Mouse (Mus musculus): ENCODE data around the gene Adgrl2. TPM values are rescaled to one million over a fixed set of nuclear protein-coding genes. Genes with fewer than 3 reads are reported as not detected.

The Adgrl2 gene
- total and polyA plus RNA-seq, 3 experiments = 29.5 to 55.2 (median 52.3) TPM

DNA sequence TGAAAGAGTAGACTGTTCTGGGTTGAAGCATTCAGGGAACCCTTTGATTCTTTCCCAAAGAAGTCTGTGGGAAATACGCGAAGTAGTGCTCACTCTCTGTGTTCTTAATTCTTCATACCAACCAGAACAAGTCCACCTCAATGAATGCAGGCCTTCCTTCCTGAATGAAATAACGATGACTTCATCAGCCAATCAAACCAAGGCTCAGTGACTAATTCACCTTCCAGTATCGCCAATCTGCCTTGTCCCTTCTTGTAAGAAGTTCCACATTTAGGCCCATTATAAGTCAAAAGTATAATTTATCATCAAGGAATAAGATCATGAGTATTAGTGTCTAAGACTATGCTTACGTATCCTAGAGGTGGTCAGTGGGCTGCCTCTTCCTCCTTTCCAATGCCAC is 56.1 kb downstream of the Adgrl2 start:
- intact Hi-C loops (cut with DNase I) = no loop called here
- TF ChIP-seq CTCF (IDR thresholded peaks at IDR 0.05) = no peak
- no peak for TF ChIP-seq EP300 (IDR thresholded peaks at IDR 0.05; ENCODE audit: insufficient read depth, low read depth, low read length)
- TF ChIP-seq POLR2A (IDR thresholded peaks at IDR 0.05; ENCODE audit: insufficient read depth, low read depth, low read length) = no peak
- H3K36me3 ChIP-seq (ENCODE audit: control insufficient read depth, insufficient read depth, low read length) = peaks cover 14% of the 10 kb centered on the region
- no peak overlapping the region for H3K4me3 ChIP-seq
- peaks cover 10% of the 10 kb centered on the region for H3K4me1 ChIP-seq (ENCODE audit: control insufficient read depth, insufficient read depth, low read length)
- H3K9ac ChIP-seq (ENCODE audit: low read depth, low read length) = no peak overlapping the region
- no peak for DNase-seq
- H3K79me2 ChIP-seq (replicated peaks; ENCODE audit: control insufficient read depth, insufficient read depth, low read length) = peaks cover 10% of the 10 kb centered on the region
- WGBS = 60% methylated on average over 5 of the region's 5 CpGs
- H3K27ac ChIP-seq = no peak overlapping the region
- no peaks in the 10 kb centered on the region for H3K27me3 ChIP-seq (ENCODE audit: control insufficient read depth, insufficient read depth, low read length)

DNA sequence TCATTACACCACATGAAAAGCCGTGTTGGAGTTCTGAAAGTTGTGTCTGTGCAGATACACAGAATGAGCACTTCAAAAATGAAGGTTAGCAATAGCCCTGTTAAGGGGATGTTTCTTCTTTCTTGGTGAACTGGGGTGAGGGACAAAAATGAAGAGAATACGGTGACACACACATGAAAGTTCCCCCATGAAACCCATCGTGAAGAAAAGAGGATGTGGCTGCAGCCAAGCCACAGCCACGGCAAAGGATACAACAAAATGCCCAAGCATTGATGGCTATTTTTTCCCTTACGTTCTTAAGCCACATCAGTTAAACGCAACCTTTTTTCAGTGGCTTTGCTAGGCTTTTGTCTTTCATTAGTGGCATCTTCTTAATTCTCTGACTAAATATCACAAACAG is 57.2 kb downstream of the Adgrl2 start:
- H3K9ac ChIP-seq (ENCODE audit: low read depth, low read length) = no peak overlapping the region
- TF ChIP-seq POLR2A (IDR thresholded peaks at IDR 0.05; ENCODE audit: insufficient read depth, low read depth, low read length) (no peak), EP300 (IDR thresholded peaks at IDR 0.05; ENCODE audit: insufficient read depth, low read depth, low read length) (no peak), CTCF (IDR thresholded peaks at IDR 0.05) (no peak)
- H3K4me1 ChIP-seq (ENCODE audit: control insufficient read depth, insufficient read depth, low read length) = peaks cover 8% of the 10 kb centered on the region
- WGBS = 55% methylated on average over 6 of the region's 6 CpGs
- H3K36me3 ChIP-seq (ENCODE audit: control insufficient read depth, insufficient read depth, low read length) = peaks cover 12% of the 10 kb centered on the region
- H3K4me3 ChIP-seq = no peak overlapping the region
- no peaks in the 10 kb centered on the region for H3K27me3 ChIP-seq (ENCODE audit: control insufficient read depth, insufficient read depth, low read length)
- peaks cover 7% of the 10 kb centered on the region for H3K79me2 ChIP-seq (replicated peaks; ENCODE audit: control insufficient read depth, insufficient read depth, low read length)
- intact Hi-C loops (cut with DNase I) = no loop called here
- H3K27ac ChIP-seq = no peak overlapping the region
- DNase-seq = no peak

DNA sequence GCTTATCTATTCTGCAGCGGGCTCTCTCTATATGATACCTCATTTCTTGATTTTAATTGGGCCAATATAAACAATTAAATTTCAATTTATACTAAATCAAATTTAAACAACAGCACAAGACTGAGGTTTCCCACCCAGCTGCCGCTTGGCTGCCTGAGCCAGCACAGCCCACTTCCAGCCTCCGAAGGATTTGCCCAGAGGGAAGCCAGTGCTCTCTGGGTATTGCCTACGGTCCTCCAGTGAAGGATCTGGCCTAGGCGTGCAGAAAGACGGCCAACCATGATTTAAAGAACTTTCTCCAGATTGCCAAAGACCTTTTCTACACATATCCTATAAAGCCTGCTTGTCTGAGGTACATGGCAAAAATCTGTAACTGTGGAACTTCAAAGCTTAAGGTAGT is 59.4 kb downstream of the Adgrl2 start:
- H3K4me3 ChIP-seq = no peak overlapping the region
- peaks cover 3% of the 10 kb centered on the region for H3K79me2 ChIP-seq (replicated peaks; ENCODE audit: control insufficient read depth, insufficient read depth, low read length)
- WGBS = 85% methylated on average over 6 of the region's 6 CpGs
- TF ChIP-seq CTCF (IDR thresholded peaks at IDR 0.05) (no peak), POLR2A (IDR thresholded peaks at IDR 0.05; ENCODE audit: insufficient read depth, low read depth, low read length) (no peak), EP300 (IDR thresholded peaks at IDR 0.05; ENCODE audit: insufficient read depth, low read depth, low read length) (no peak)
- DNase-seq = no peak
- no peak overlapping the region for H3K27ac ChIP-seq
- H3K36me3 ChIP-seq (ENCODE audit: control insufficient read depth, insufficient read depth, low read length) = peaks cover 12% of the 10 kb centered on the region
- no peak overlapping the region for H3K9ac ChIP-seq (ENCODE audit: low read depth, low read length)
- H3K4me1 ChIP-seq (ENCODE audit: control insufficient read depth, insufficient read depth, low read length) = peaks cover 16% of the 10 kb centered on the region
- H3K27me3 ChIP-seq (ENCODE audit: control insufficient read depth, insufficient read depth, low read length) = no peaks in the 10 kb centered on the region
- intact Hi-C loops (cut with DNase I) = no loop called here

DNA sequence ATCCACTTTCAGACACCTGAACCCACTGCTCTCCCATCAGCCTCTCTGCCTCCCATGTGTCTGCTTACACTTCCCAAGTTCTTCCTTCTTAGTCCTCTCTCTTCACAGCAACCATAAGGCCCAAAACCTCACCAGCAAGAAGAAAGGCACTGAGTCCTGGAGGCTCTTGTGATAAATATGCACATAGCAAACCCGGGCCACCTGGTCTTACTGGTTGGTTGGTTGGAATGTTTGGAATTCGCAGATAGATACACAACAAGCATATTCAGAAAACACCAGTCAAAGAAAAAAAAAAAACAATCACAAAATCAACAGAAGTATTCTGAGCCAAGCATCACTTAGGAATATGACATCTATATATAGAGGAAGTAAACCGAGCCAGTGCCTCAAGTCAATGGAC is 64.0 kb downstream of the Adgrl2 start:
- no peaks in the 10 kb centered on the region for H3K27me3 ChIP-seq (ENCODE audit: control insufficient read depth, insufficient read depth, low read length)
- intact Hi-C loops (cut with DNase I) = no loop called here
- H3K9ac ChIP-seq (ENCODE audit: low read depth, low read length) = no peak overlapping the region
- H3K4me1 ChIP-seq (ENCODE audit: control insufficient read depth, insufficient read depth, low read length) = peaks cover 11% of the 10 kb centered on the region
- TF ChIP-seq POLR2A (IDR thresholded peaks at IDR 0.05; ENCODE audit: insufficient read depth, low read depth, low read length) (no peak), EP300 (IDR thresholded peaks at IDR 0.05; ENCODE audit: insufficient read depth, low read depth, low read length) (no peak), CTCF (IDR thresholded peaks at IDR 0.05) (no peak)
- H3K36me3 ChIP-seq (ENCODE audit: control insufficient read depth, insufficient read depth, low read length) = no peaks in the 10 kb centered on the region; the same call in none of the 2 replicates
- H3K79me2 ChIP-seq (replicated peaks; ENCODE audit: control insufficient read depth, insufficient read depth, low read length) = peaks cover 5% of the 10 kb centered on the region
- no peak overlapping the region for H3K4me3 ChIP-seq
- WGBS = 60% methylated on average over 3 of the region's 3 CpGs
- H3K27ac ChIP-seq = peak overlapping the region; percentile 8; the same call in 1 of the 2 replicates
- no peak for DNase-seq

DNA sequence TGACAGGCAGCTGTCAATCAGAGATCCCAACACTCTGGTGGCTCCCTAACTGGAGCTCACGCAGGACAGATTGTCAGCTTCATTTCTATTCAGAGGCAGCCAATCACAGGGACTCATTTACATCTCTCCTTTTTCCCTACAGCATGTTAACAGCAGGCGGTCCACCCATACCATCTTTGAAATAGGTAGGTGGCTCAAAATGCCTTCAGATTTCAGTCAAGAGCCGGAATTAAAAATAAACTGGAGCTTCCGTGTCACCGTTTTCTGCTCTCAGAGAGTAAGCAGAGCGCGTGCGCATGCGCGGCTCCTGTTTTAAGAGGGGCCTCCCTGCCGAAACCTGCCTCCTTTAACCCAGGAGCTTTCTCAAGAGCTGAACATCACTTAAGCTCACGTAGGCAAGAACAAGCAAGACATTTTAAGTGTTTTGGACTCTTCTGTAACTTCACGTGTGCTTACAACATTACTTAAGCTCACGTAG is 67.7 kb downstream of the Adgrl2 start:
- no peaks in the 10 kb centered on the region for H3K27me3 ChIP-seq (ENCODE audit: control insufficient read depth, insufficient read depth, low read length)
- peaks cover 24% of the 10 kb centered on the region for H3K4me1 ChIP-seq (ENCODE audit: control insufficient read depth, insufficient read depth, low read length)
- WGBS = 59% methylated on average over 14 of the region's 14 CpGs
- intact Hi-C loops (cut with DNase I) = no loop called here
- H3K27ac ChIP-seq = peak overlapping the region; percentile 43
- no peak for DNase-seq
- H3K36me3 ChIP-seq (ENCODE audit: control insufficient read depth, insufficient read depth, low read length) = peaks cover 10% of the 10 kb centered on the region
- TF ChIP-seq POLR2A (IDR thresholded peaks at IDR 0.05; ENCODE audit: insufficient read depth, low read depth, low read length) (no peak), EP300 (IDR thresholded peaks at IDR 0.05; ENCODE audit: insufficient read depth, low read depth, low read length) (no peak), CTCF (IDR thresholded peaks at IDR 0.05) (no peak)
- H3K4me3 ChIP-seq = peak overlapping the region; percentile 25
- no peak overlapping the region for H3K9ac ChIP-seq (ENCODE audit: low read depth, low read length)
- peaks cover 5% of the 10 kb centered on the region for H3K79me2 ChIP-seq (replicated peaks; ENCODE audit: control insufficient read depth, insufficient read depth, low read length)

DNA sequence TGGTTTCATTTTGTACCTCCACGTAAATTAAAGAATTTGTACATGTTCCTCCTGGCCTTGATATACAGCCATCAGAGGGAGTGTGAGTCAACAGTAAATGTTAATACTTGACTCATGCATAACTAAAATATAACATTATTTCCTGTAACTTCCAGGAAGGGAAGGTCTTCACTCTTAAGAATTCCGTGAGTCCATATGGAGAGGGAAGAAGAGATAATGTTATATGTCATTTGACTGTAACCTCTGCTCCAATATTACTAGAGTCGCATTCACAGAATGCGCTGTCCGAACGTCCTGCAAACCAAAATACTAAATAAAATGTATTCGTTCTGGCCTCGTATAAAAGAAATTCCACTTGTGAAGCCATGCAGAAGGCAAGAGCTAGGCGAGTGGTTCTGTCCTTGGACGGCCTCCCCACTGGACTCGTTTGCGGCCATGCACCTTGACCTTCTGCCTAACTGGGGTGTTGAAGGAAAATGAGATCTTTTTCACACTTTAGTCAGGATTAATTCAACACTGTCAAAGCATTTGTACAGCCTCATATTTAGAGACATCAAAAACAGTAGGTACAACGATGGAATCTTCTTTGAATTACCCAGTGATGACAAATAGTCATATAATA is 68.3 kb downstream of the Adgrl2 start:
- peaks cover 15% of the 10 kb centered on the region for H3K36me3 ChIP-seq (ENCODE audit: control insufficient read depth, insufficient read depth, low read length)
- no peaks in the 10 kb centered on the region for H3K27me3 ChIP-seq (ENCODE audit: control insufficient read depth, insufficient read depth, low read length)
- WGBS = 81% methylated on average over 13 of the region's 13 CpGs
- peaks cover 24% of the 10 kb centered on the region for H3K4me1 ChIP-seq (ENCODE audit: control insufficient read depth, insufficient read depth, low read length)
- no peak overlapping the region for H3K9ac ChIP-seq (ENCODE audit: low read depth, low read length)
- intact Hi-C loops (cut with DNase I) = no loop called here
- H3K4me3 ChIP-seq = no peak overlapping the region; the same call in 1 of the 2 replicates
- TF ChIP-seq EP300 (IDR thresholded peaks at IDR 0.05; ENCODE audit: insufficient read depth, low read depth, low read length) (no peak), CTCF (IDR thresholded peaks at IDR 0.05) (no peak), POLR2A (IDR thresholded peaks at IDR 0.05; ENCODE audit: insufficient read depth, low read depth, low read length) (no peak)
- peak overlapping the region; percentile 43; the same call in 1 of the 2 replicates for H3K27ac ChIP-seq
- H3K79me2 ChIP-seq (replicated peaks; ENCODE audit: control insufficient read depth, insufficient read depth, low read length) = peaks cover 5% of the 10 kb centered on the region
- DNase-seq = no peak
